Mouse (Mus musculus): Measurements from ENCODE around the gene Cerk. TPM values are rescaled to one million over a fixed set of nuclear protein-coding genes. Genes with fewer than 3 reads are reported as not detected.

The Cerk gene
- polyA plus RNA-seq (2015; fragmentation: Nextera tagmentation; extraction: Ambion mirVana) = 21.7 and 23.5 TPM in 2 replicates

GRCm38 (mm10) chr15:86185689-86186569, at the start of gene Cerk:
Cerk (minus strand) TSS chr15:86186141.
- Histone ChIP-seq H3K9me3 (no peaks in the 10 kb centered on the region), H3K4me3 (peak within 1 kb of the TSS; percentile 90), H3K4me2 (replicated peaks) (peak within 1 kb of the TSS; percentile 92), H3K27ac (replicated peaks) (peak within 1 kb of the TSS; percentile 84), H3K9ac (replicated peaks) (peak within 1 kb of the TSS; percentile 81), H3K27me3 (no peaks in the 10 kb centered on the region), H3K36me3 (no peaks in the 10 kb centered on the region), H3K4me1 (peaks cover 46% of the 10 kb centered on the region)
- ATAC-seq (replicated peaks) = peak; percentile 74
- WGBS = 3% methylated on average over 43 of the region's 43 CpGs

DNA sequence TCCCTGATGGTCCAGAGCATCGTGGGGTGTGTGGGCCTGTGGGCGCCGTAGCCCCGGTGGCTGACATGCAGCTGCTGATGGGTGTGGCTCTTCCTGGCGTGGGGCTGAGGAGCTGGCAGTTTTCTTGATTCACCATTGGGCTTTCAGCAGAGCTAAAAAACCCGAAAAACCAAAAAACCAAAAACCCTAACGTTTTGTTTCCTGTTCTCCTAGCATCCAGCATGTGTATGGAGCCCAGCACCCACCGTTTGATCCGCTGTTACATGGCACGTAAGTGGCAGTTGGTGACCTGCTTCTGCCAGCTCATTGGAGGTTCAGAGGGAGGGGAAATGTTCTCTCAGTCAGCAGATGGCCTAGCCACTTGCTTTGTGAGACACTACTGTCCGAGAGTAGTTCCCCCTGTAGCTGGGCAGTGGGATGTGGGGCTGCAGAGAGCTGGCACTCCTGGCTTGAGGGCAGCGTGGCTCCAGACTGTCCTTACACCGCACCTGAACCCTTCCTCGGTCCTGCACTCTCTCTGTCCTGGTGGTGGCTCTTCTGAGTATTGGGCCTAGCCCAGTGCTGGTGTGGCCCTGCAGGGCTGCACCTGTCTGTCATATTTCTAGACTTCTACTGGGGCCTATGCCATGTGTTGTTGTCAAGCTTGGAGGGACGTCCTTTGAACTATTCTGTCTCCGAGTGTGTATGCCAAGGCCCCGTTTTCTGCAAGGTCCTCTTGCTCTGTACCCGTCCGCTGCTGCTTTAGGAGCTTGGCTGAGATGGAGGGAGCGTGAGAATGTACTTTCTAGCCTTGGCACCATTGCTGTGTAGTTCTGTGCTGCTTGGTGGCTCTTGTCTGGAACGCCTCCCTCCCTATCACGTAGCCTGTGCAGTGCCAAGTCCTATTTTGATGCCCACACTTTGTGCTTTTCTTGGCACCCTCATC, 48.8 kb upstream of the Cerk start:
- Histone ChIP-seq H3K9me3 (no peaks in the 10 kb centered on the region), H3K36me3 (0 out of 2 replicates have a peak, but pooled peaks cover 5% of the 10 kb centered on the region), H3K4me2 (replicated peaks) (no peak overlapping the region), H3K4me3 (no peak overlapping the region), H3K27ac (replicated peaks) (no peak overlapping the region), H3K4me1 (peaks cover 8% of the 10 kb centered on the region), H3K9ac (replicated peaks) (no peak overlapping the region), H3K27me3 (no peaks in the 10 kb centered on the region)
- ATAC-seq (replicated peaks) = no peak
- WGBS = 82% methylated on average over 22 of the region's 22 CpGs

DNA sequence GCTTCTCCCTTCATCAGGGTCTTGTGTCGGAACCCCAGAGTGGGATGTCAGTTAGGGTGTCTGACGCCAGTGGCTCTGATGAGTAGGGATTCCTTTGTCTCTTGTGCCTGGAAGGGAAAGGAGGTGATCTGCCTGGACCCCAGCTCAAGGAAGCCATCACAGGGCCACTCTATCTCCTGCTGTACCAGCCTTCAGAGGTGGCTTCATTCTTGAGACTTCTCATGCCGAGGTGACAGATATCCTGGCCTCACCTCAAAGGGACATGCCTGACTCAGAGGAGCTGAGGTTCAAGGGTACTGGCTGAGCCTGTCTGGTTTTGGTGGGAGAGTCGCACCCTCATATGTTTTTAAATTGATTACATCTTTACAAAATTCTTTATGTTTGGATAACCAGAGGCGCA, 48.1 kb upstream of the Cerk start:
- Histone ChIP-seq H3K27me3 (no peaks in the 10 kb centered on the region), H3K4me1 (peaks cover 8% of the 10 kb centered on the region), H3K4me3 (no peak overlapping the region), H3K9ac (replicated peaks) (no peak overlapping the region), H3K27ac (replicated peaks) (no peak overlapping the region), H3K36me3 (0 out of 2 replicates have a peak, but pooled peaks cover 5% of the 10 kb centered on the region), H3K4me2 (replicated peaks) (no peak overlapping the region), H3K9me3 (no peaks in the 10 kb centered on the region)
- no peak for ATAC-seq (replicated peaks)
- 94% methylated on average over 5 of the region's 5 CpGs for WGBS

GRCm38 (mm10) chr15:86231831-86232512, 46.0 kb upstream of the Cerk start:
- ATAC-seq (replicated peaks) = no peak
- WGBS = 59% methylated on average over 7 of the region's 7 CpGs

DNA sequence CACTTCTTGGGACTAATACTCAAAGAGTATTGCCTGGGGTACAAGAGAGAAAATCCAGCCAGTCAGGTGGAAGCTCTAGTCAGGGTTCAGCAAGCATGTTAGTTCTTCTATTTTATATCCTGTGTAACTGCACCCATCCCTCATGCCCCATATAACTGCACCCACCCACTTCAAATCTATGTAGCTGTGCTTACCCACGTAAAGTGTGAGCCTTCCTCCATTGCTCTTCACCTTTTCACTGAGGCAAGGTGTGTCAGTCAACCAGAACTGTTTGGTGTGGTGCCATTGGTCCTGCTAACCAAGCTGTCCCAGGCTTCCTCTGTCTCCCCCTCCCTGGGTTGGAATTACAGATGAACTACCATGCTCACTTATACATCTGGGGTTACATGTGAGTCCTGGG, 45.2 kb upstream of the Cerk start:
- peaks cover 8% of the 10 kb centered on the region for H3K4me1 ChIP-seq
- 0 out of 2 replicates have a peak, but pooled peaks cover 5% of the 10 kb centered on the region for H3K36me3 ChIP-seq
- H3K9me3 ChIP-seq = no peaks in the 10 kb centered on the region
- H3K27ac ChIP-seq (replicated peaks) = no peak overlapping the region
- H3K27me3 ChIP-seq = no peaks in the 10 kb centered on the region
- no peak overlapping the region for H3K9ac ChIP-seq (replicated peaks)
- no peak overlapping the region for H3K4me3 ChIP-seq
- no peak for ATAC-seq (replicated peaks)
- WGBS = 89% methylated on average over 1 of the region's 1 CpGs
- no peak overlapping the region for H3K4me2 ChIP-seq (replicated peaks)

More at GRCm38 (mm10) chr15:86231831-86232512, 46.0 kb upstream of the Cerk start:
- no peaks in the 10 kb centered on the region for H3K27me3 ChIP-seq
- 0 out of 2 replicates have a peak, but pooled peaks cover 5% of the 10 kb centered on the region for H3K36me3 ChIP-seq
- H3K4me1 ChIP-seq = peaks cover 8% of the 10 kb centered on the region
- H3K9ac ChIP-seq (replicated peaks) = no peak overlapping the region
- H3K4me3 ChIP-seq = no peak overlapping the region
- H3K4me2 ChIP-seq (replicated peaks) = no peak overlapping the region
- no peak overlapping the region for H3K27ac ChIP-seq (replicated peaks)
- H3K9me3 ChIP-seq = no peaks in the 10 kb centered on the region

GRCm38 (mm10) chr15:86229623-86230022, 43.7 kb upstream of the Cerk start:
- no peaks in the 10 kb centered on the region for H3K9me3 ChIP-seq
- no peak overlapping the region for H3K27ac ChIP-seq (replicated peaks)
- no peaks in the 10 kb centered on the region for H3K36me3 ChIP-seq
- H3K4me2 ChIP-seq (replicated peaks) = no peak overlapping the region
- peaks cover 8% of the 10 kb centered on the region for H3K4me1 ChIP-seq
- H3K4me3 ChIP-seq = no peak overlapping the region
- H3K9ac ChIP-seq (replicated peaks) = no peak overlapping the region
- 77% methylated on average over 11 of the region's 11 CpGs for WGBS
- H3K27me3 ChIP-seq = no peaks in the 10 kb centered on the region
- ATAC-seq (replicated peaks) = no peak

GRCm38 (mm10) chr15:86229088-86229487, 43.1 kb upstream of the Cerk start:
- no peaks in the 10 kb centered on the region for H3K27me3 ChIP-seq
- 90% methylated on average over 8 of the region's 8 CpGs for WGBS
- peaks cover 8% of the 10 kb centered on the region for H3K4me1 ChIP-seq
- H3K9me3 ChIP-seq = no peaks in the 10 kb centered on the region
- no peak overlapping the region for H3K4me3 ChIP-seq
- H3K36me3 ChIP-seq = no peaks in the 10 kb centered on the region
- ATAC-seq (replicated peaks) = no peak
- no peak overlapping the region for H3K4me2 ChIP-seq (replicated peaks)
- no peak overlapping the region for H3K9ac ChIP-seq (replicated peaks)
- no peak overlapping the region for H3K27ac ChIP-seq (replicated peaks)

GRCm38 (mm10) chr15:86228186-86228585, 42.2 kb upstream of the Cerk start:
- ATAC-seq (replicated peaks) = no peak
- WGBS = 48% methylated on average over 3 of the region's 3 CpGs

GRCm38 (mm10) chr15:86226968-86227367, 41.0 kb upstream of the Cerk start:
- H3K36me3 ChIP-seq = no peaks in the 10 kb centered on the region
- peaks cover 6% of the 10 kb centered on the region for H3K4me1 ChIP-seq
- H3K27ac ChIP-seq (replicated peaks) = no peak overlapping the region
- no peak overlapping the region for H3K4me2 ChIP-seq (replicated peaks)
- 79% methylated on average over 2 of the region's 2 CpGs for WGBS
- no peaks in the 10 kb centered on the region for H3K9me3 ChIP-seq
- H3K9ac ChIP-seq (replicated peaks) = no peak overlapping the region
- H3K27me3 ChIP-seq = no peaks in the 10 kb centered on the region
- ATAC-seq (replicated peaks) = no peak
- no peak overlapping the region for H3K4me3 ChIP-seq

More at GRCm38 (mm10) chr15:86228186-86228585, 42.2 kb upstream of the Cerk start:
- Histone ChIP-seq H3K27me3 (no peaks in the 10 kb centered on the region), H3K27ac (replicated peaks) (no peak overlapping the region), H3K4me2 (replicated peaks) (no peak overlapping the region), H3K9me3 (no peaks in the 10 kb centered on the region), H3K9ac (replicated peaks) (no peak overlapping the region), H3K4me3 (no peak overlapping the region), H3K4me1 (peaks cover 8% of the 10 kb centered on the region), H3K36me3 (no peaks in the 10 kb centered on the region)

GRCm38 (mm10) chr15:86226221-86226620, 40.3 kb upstream of the Cerk start:
- H3K27me3 ChIP-seq = no peaks in the 10 kb centered on the region
- no peak for ATAC-seq (replicated peaks)
- no peak overlapping the region for H3K4me2 ChIP-seq (replicated peaks)
- H3K4me3 ChIP-seq = no peak overlapping the region
- no peaks in the 10 kb centered on the region for H3K36me3 ChIP-seq
- H3K9me3 ChIP-seq = no peaks in the 10 kb centered on the region
- 89% methylated on average over 5 of the region's 5 CpGs for WGBS
- H3K9ac ChIP-seq (replicated peaks) = no peak overlapping the region
- H3K27ac ChIP-seq (replicated peaks) = no peak overlapping the region
- H3K4me1 ChIP-seq = no peaks in the 10 kb centered on the region

- H3K27ac ChIP-seq (replicated peaks) = no peak overlapping the region
- 86% methylated on average over 7 of the region's 7 CpGs for WGBS
- H3K9me3 ChIP-seq = no peaks in the 10 kb centered on the region
- no peaks in the 10 kb centered on the region for H3K27me3 ChIP-seq
- no peaks in the 10 kb centered on the region for H3K4me1 ChIP-seq
- H3K36me3 ChIP-seq = no peaks in the 10 kb centered on the region
- no peak overlapping the region for H3K9ac ChIP-seq (replicated peaks)
- no peak overlapping the region for H3K4me3 ChIP-seq
- no peak overlapping the region for H3K4me2 ChIP-seq (replicated peaks)
- ATAC-seq (replicated peaks) = no peak
Measured at GRCm38 (mm10) chr15:86224972-86225551, 39.1 kb upstream of the Cerk start.
